Mouse (Mus musculus) liver, postnatal 0 days (tissue): ENCODE data around the gene Atf7ip. TPM values are rescaled to one million over a fixed set of nuclear protein-coding genes. Genes with fewer than 3 reads are reported as not detected.

Experiments used
- ATAC-seq: fragments of 200-750 bp; cut with Nextera tagmentation; 2 replicates; pipeline ENCODE4 v1.8.0; 2017; ENCODE audit warnings: mild to moderate bottlenecking, moderate library complexity
- DNase-seq: peaks from one replicate; pipeline ENCODE4 v3.0.0-alpha.2; 2016
- H3K27ac ChIP-seq: fragments of 300-500 bp; sonication (generic); 2 replicates; pipeline ENCODE4 v1.5.1; 2014; ENCODE audit warnings: antibody characterized with exemption, moderate library complexity, mild to moderate bottlenecking, low read depth
- H3K27me3 ChIP-seq: fragments of 300-500 bp; sonication (generic); 2 replicates; pipeline ENCODE4 v1.6.1; 2014; ENCODE audit warnings: low read length, control low read depth, mixed read lengths; ENCODE audit not compliant: insufficient read depth
- H3K36me3 ChIP-seq: fragments of 300-500 bp; sonication (generic); replicated peaks from 2 replicates; pipeline ENCODE4 v1.6.1; 2014; ENCODE audit warnings: mild to moderate bottlenecking, control low read depth, low read length, moderate library complexity, mixed read lengths; ENCODE audit not compliant: insufficient read depth
- H3K4me1 ChIP-seq: fragments of 300-500 bp; sonication (generic); 2 replicates; pipeline ENCODE4 v1.6.1; 2014; ENCODE audit warnings: antibody characterized with exemption, mild to moderate bottlenecking, control low read depth; ENCODE audit not compliant: insufficient read depth
- H3K4me2 ChIP-seq: fragments of 300-500 bp; sonication (generic); 2 replicates; pipeline ENCODE4 v1.6.1; 2014; ENCODE audit warnings: low read depth, mild to moderate bottlenecking, low read length, moderate library complexity, mixed read lengths
- H3K4me3 ChIP-seq: fragments of 300-500 bp; sonication (generic); 2 replicates; pipeline ENCODE4 v1.5.1; 2014; ENCODE audit warnings: low read depth, low read length
- H3K9ac ChIP-seq: fragments of 300-500 bp; sonication (generic); replicated peaks from 2 replicates; pipeline ENCODE4 v1.6.1; 2014; ENCODE audit warnings: mild to moderate bottlenecking, moderate library complexity
- H3K9me3 ChIP-seq: fragments of 300-500 bp; sonication (generic); 2 replicates; pipeline ENCODE4 v1.6.1; 2016; ENCODE audit warnings: mild to moderate bottlenecking, control low read depth, low read length, mixed read lengths
- CTCF ChIP-seq: sonication (generic); IDR thresholded peaks from 2 replicates; pipeline ENCODE4 v1.5.1; 2016; ENCODE audit warnings: antibody characterized with exemption, low read depth
- EP300 ChIP-seq: IDR thresholded peaks from 2 replicates; pipeline ENCODE4 v1.6.1; 2016; ENCODE audit warnings: antibody characterized with exemption, low read depth, mild to moderate bottlenecking
- WGBS: fragments of 180-500 bp; shearing (Covaris S2); extraction: QIAGEN DNeasy Blood & Tissue Kit; methylation state at CpG from one replicate; pipeline ENCODE4 v1.1.7; 2014; ENCODE audit not compliant: insufficient replicate concordance; 5-methylcytosine and 5-hydroxymethylcytosine counted together
- polyA plus RNA-seq: library from polyadenylated mRNA; unstranded; fragments of >200 nt; fragmentation: Nextera tagmentation; extraction: Ambion mirVana; gene quantifications from 2 replicates; pipeline ENCODE4 v1.2.1, GENCODE M21; 2015

Atf7ip gene
- polyA plus RNA-seq, 1 experiment from 2014 or later: 6.6 TPM

GRCm38 (mm10) chr6:136477878-136478277 is 28.1 kb upstream of the Atf7ip start:
- peaks cover 6% of the 10 kb centered on the region; the same call in 1 of the 2 replicates for H3K9me3 ChIP-seq
- 72% methylated on average over 1 of the region's 1 CpGs for WGBS
- H3K4me2 ChIP-seq: no peak overlapping the region
- no peak overlapping the region for H3K4me3 ChIP-seq
- H3K27ac ChIP-seq: no peak overlapping the region
- no peaks in the 10 kb centered on the region for H3K36me3 ChIP-seq
- H3K4me1 ChIP-seq: peaks cover 13% of the 10 kb centered on the region
- ATAC-seq (no peak), DNase-seq (no peak)
- H3K27me3 ChIP-seq: no peaks in the 10 kb centered on the region
- TF ChIP-seq EP300 (no peak), CTCF (no peak)
- H3K9ac ChIP-seq: no peak overlapping the region

- Histone ChIP-seq H3K27ac (no peak overlapping the region), H3K4me3 (no peak overlapping the region), H3K27me3 (no peaks in the 10 kb centered on the region), H3K4me1 (no peaks in the 10 kb centered on the region), H3K36me3 (no peaks in the 10 kb centered on the region), H3K9me3 (peaks cover 6% of the 10 kb centered on the region; the same call in 1 of the 2 replicates), H3K4me2 (no peak overlapping the region), H3K9ac (no peak overlapping the region)
- TF ChIP-seq EP300 (no peak), CTCF (no peak)
- ATAC-seq (no peak), DNase-seq (no peak)
- WGBS: 81% methylated on average over 2 of the region's 2 CpGs
Observed at GRCm38 (mm10) chr6:136483531-136483930, 22.4 kb upstream of the Atf7ip start.

GRCm38 (mm10) chr6:136484093-136484492 is 21.9 kb upstream of the Atf7ip start:
- DNase-seq (no peak), ATAC-seq (no peak)
- no peaks in the 10 kb centered on the region for H3K4me1 ChIP-seq
- H3K9me3 ChIP-seq: peaks cover 6% of the 10 kb centered on the region; the same call in 1 of the 2 replicates
- H3K27me3 ChIP-seq: no peaks in the 10 kb centered on the region
- no peaks in the 10 kb centered on the region for H3K36me3 ChIP-seq
- H3K27ac ChIP-seq: no peak overlapping the region
- 77% methylated on average over 3 of the region's 3 CpGs for WGBS
- H3K4me2 ChIP-seq: no peak overlapping the region
- H3K4me3 ChIP-seq: no peak overlapping the region
- TF ChIP-seq CTCF (no peak), EP300 (no peak)
- H3K9ac ChIP-seq: no peak overlapping the region

- H3K4me3 ChIP-seq: no peak overlapping the region
- no peak for ATAC-seq
- H3K27ac ChIP-seq: no peak overlapping the region
- H3K4me1 ChIP-seq: no peaks in the 10 kb centered on the region
- WGBS: 80% methylated on average over 4 of the region's 4 CpGs
- H3K36me3 ChIP-seq: no peaks in the 10 kb centered on the region
- DNase-seq: no peak
- no peak overlapping the region for H3K4me2 ChIP-seq
- peaks cover 3% of the 10 kb centered on the region; the same call in 1 of the 2 replicates for H3K9me3 ChIP-seq
- no peak for TF ChIP-seq CTCF
- no peak for TF ChIP-seq EP300
- no peaks in the 10 kb centered on the region for H3K27me3 ChIP-seq
- no peak overlapping the region for H3K9ac ChIP-seq
Observed at GRCm38 (mm10) chr6:136486166-136486565, 19.8 kb upstream of the Atf7ip start.

GRCm38 (mm10) chr6:136486801-136487553 is 19.0 kb upstream of the Atf7ip start:
- no peak overlapping the region for H3K4me3 ChIP-seq
- no peaks in the 10 kb centered on the region for H3K36me3 ChIP-seq
- H3K9ac ChIP-seq: no peak overlapping the region
- no peaks in the 10 kb centered on the region for H3K4me1 ChIP-seq
- 0 out of 2 replicates have a peak overlapping the region, but pooled peaks have one; percentile 11 for H3K4me2 ChIP-seq
- no peak for ATAC-seq
- H3K27ac ChIP-seq: no peak overlapping the region
- no peaks in the 10 kb centered on the region for H3K9me3 ChIP-seq
- DNase-seq: no peak
- no peaks in the 10 kb centered on the region for H3K27me3 ChIP-seq
- TF ChIP-seq EP300 (no peak), CTCF (no peak)
- 65% methylated on average over 36 of the region's 36 CpGs for WGBS

- Histone ChIP-seq H3K4me2 (no peak overlapping the region), H3K4me3 (no peak overlapping the region), H3K36me3 (no peaks in the 10 kb centered on the region), H3K4me1 (no peaks in the 10 kb centered on the region), H3K27me3 (no peaks in the 10 kb centered on the region), H3K9ac (no peak overlapping the region), H3K27ac (no peak overlapping the region), H3K9me3 (no peaks in the 10 kb centered on the region)
- 76% methylated on average over 1 of the region's 1 CpGs for WGBS
- ATAC-seq: no peak
- no peak for TF ChIP-seq EP300
- no peak for TF ChIP-seq CTCF
- DNase-seq: no peak
Observed at GRCm38 (mm10) chr6:136487554-136487950, 18.4 kb upstream of the Atf7ip start.

GRCm38 (mm10) chr6:136489899-136490298 is 16.1 kb upstream of the Atf7ip start:
- Histone ChIP-seq H3K4me1 (no peaks in the 10 kb centered on the region), H3K4me2 (no peak overlapping the region), H3K27ac (no peak overlapping the region), H3K9ac (no peak overlapping the region), H3K36me3 (no peaks in the 10 kb centered on the region), H3K9me3 (no peaks in the 10 kb centered on the region), H3K27me3 (no peaks in the 10 kb centered on the region), H3K4me3 (no peak overlapping the region)
- TF ChIP-seq EP300 (no peak), CTCF (no peak)
- 64% methylated on average over 3 of the region's 3 CpGs for WGBS
- ATAC-seq (no peak), DNase-seq (no peak)
